Mouse (Mus musculus) 3T3-L1 (cell line): ENCODE data around the gene Mlph.

Experiments
- DNase-seq: peaks from one replicate; pipeline ENCODE4 v3.0.0-alpha.2; 2015; ENCODE audit warnings: low read depth, low spot score

The Mlph gene

DNA sequence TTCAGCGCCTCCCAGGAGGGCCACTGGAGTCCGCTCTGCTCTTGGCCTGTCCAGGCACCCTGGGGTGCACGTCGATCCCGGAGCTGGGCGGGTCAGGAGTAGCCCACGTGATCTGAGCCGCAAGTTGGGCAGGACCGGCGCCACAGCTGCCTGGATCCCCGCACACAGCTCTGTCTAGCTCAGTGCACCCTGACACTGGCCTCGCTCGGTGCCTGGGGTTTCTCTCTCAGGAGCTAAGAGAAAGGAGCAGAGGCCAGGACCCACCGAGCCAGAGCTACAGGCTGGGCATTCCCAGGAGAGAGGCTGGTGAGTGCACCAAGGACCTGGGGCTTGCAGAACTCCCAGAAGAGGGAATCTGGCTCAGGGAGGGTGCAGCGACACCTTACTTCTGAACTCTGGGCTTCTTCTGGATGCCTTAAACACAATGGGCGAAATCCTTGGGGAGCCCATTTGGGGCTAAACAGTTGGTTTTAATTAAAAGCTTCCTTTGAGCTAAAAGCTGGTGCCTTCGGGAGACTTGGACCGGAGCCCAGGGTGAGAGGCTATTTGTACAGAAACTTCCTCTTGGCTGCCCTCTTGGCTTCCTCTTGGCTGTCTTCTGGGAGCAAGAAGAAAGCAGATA lies at the start of gene Mlph:
TSS of gene Mlph (plus strand) at position 138 of the 622 bp plus-strand sequence.
- peak; percentile 73 for DNase-seq

DNA sequence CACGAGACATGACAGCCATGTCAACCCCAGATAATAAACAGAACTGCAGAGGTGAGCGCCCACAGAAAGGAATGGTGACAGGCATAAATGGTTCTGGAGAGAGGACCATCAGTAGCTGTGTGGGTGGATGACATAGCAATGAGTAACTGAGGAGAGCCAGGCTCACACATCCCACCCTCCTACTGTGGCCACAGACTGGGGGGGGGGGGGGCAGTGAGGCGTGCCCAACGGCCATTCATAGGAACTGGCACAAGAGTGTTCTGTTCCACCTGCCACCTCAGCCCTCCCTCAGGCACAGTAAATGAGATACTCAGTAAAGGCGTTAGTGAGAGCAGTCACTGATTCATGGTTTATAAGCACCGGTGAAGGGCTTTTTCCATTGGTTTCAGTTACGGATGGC lies 48.2 kb upstream of the Mlph start:
- peak; percentile 62 for DNase-seq

DNA sequence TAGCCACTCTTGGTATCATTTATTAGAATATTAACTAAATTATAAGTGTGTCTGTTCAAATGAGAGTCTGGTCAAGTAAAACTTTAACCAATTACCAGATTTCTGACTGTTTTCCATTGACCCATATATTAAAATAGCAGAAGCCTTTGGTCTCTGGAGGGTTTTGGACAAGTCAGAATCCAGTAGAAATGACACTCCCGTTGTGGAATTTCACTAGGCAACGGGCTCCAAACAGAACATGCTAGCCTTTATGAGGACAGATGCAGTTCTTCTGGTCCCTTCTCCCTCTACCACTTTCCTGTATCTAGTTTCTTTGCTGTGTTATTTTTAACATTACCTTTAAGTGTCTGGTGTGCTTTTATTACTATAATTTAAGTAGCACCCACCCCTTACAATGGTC lies 44.3 kb upstream of the Mlph start:
- no peak for DNase-seq

DNA sequence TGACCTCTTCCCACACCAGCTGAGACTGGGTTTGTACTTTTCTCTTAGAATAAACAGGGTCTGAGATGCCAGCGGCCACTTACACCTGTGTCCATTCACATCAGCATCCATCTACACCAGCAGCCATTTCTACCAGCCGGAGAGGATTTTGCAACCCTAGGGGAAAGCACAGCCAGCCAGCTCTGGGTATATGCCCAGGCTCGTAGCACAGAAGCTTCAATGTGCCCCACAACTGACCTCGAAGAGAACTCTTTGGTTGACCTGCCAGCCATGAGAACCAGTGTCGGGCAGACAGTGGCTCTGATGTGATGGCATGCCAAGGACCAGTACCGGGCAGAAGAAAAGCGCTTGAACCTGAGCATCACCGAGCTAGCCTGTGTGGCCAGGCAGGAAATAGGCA lies 39.5 kb upstream of the Mlph start:
- no peak for DNase-seq

DNA sequence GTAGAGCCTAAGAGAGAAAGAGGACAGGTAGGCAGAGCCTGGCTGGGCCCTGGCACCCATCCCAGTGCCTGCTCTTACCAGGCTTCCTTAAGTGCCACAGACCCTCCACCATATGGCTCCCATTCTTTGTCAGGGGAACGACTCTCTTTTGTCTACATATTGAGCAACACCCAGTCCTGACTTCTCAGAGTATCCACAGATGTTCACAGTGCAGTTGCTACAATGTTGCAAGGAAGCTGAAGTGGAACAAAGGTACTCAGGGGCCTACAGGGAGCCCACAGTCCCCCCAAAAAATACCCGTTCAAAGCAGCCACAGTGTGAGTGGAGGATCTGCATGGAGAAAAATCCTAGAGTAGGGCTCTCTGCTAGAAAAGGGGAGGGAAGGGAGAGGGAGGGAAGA lies 38.9 kb upstream of the Mlph start:
- DNase-seq: no peak

DNA sequence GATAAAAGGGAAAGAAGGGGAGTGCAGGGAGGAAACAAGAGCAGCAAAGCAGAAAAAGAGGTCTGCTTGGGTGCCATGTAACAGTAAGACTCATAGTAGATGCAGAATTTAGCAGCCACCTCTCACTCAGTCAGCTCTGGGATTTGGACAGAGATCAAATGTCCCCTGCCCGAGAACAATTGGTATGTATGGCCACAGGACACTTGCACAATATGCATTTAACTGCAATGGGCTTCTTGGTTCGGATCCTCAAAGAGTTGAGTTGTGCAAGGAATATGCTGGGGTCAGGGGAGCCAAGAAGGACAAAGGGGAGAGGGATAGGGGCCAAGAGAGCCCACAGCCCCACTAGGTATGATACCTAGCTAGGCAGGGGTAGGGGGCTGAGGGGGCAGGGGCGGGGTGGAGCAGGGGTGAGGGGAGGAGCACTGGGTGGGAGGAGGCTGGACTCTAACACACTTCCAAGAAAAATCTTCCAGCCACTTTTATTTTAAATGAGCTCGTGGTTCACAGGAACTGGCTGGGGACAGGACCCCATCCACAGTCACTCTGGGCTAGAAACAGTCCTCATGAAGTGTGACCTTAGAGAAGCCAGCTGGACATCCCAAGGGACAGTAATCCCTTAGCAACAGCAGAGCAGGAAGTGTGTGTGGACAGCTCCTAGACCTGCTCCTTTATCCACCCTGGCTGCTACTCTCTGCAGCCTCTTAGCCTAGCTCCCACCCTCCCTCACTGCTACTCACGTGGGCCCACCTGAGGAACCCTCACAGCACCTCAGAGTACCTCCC lies 38.2 kb upstream of the Mlph start:
- DNase-seq: no peak

DNA sequence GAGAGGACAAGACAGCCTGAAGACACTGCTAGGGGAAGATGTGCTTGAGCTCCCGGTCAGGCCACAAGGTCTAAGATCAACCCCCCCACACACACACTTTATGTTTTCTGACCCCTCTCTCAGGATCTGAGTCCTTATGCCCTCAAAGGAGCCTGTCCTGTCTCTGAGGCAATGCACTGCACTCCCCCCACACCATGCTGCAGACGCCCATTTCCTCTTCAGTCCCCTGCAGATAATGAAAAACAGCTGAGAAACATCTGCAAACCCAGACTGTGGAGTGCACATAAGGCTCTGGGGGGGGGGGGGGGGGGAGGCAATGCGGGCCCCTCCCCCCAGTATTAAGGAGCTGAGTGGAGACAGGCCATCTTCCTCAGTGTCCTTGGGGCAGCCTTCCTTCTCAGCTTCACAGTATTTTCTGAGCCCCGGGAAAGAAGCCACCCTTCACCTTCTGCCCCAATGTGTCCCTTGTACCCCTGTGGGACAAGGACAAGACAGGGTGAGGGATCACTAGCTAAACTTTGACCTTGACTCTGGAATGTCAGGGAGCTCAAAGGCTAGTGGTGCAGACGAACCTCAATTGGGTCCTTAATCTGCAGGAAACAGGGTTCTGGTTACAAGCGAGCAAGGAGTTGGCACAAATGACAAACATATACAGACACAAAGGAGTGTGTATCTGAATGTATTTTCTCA lies 29.0 kb upstream of the Mlph start:
- peak; percentile 44 for DNase-seq

DNA sequence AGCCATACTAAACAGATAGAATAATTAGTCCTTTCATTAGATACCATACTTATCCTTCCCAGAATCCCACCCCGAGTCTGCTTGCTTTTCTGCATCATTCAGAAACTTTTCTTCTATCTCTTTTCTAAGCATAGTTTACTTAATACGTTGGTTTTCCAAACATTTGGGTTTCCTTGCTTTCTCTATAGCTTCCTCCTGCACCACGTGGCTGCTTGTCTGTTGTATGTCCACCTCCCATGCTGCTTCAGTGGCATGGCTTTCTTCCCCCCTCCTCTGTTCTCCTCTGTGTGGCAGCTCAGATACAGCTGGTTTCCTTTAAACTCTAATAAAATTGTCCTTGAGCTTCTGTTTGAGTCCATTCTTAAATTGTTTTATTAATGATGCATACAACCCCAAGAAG lies 20.4 kb upstream of the Mlph start:
- no peak for DNase-seq

DNA sequence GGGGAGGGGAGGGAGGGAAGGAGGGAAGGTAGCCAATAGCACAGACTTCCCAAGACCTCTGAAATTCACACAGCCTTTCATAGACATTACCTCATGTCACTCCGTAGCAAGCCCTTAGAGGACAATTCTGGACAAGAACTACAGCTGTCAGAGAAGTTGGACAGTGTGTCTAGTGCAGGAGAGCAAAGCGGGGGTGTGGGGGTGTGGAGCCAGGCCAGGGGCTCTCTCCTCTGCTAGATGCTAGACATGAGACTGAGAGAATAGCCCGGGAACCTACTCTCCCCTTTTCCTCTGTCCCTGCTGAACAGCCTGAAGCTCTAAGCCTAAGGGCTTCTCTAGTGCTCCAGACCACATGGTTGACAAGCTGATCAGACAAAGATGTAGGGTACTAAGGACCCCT lies 19.9 kb upstream of the Mlph start:
- DNase-seq: no peak

DNA sequence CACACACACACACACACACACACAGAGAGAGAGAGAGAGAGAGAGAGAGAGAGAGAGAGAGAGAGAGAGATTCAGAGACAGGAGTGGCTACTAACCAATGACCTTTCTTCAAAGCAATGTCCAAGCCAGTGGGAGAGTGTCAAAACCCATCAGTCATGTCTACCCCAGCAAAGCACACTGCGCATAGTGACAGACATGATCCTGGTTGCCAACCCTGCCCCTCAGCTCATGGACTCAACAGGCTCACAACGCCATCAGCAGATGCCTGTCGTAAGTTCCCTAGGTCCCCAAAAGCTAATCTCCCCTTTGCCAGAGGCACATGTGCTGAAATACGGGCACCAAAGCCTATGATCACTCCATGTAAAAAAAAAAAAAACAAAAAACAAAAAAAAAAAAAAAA lies 18.6 kb upstream of the Mlph start:
- peak; percentile 71 for DNase-seq

DNA sequence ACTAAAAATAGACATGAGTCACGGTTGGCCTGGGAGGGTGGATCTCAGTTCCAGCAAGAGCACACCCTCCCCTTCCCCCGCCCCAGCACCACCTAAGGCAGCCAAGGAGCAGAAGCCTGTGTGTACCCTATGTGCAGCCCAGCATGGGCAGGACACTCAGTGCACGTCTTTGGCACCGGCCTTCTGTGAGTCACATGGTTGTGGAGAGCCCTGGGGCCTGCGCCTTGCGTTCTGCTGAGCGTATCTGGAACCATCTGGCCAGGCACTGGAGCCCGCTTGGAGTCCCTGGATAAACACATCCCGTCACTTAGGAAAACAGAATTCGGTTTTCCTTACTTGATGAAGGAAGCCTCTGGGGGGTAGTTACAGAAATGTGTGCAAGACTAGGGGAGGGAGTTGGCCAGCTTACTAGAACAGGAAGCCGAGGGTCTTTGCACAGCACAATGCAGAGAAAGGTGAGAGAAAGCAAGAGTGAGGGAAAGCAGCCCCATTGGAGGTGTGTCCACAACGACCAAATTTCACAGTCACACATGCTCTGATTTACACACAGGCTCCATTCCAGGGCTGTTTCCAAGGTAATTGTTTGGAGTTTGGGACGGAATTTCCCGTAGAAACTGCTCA lies 18.0 kb upstream of the Mlph start:
- peak; percentile 93 for DNase-seq

DNA sequence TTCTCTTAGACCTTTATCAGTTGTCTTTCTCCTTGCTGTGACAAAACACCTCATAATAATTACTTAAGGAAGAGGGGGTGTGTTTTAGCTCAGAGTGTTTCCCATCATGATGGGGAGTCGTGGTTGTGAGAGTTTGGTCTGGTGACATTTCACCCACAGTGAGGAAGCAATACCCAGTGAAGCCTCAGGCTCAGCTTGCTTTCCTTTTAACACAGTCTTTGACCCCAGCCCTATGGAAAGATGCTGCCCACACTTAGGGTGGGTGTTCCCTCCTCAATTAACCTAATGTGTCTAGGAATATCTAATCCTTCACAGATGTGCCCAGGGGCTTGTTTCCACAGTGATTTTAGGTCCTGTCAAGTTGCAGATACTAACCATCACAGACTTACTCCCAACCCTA lies 16.9 kb upstream of the Mlph start:
- no peak for DNase-seq

DNA sequence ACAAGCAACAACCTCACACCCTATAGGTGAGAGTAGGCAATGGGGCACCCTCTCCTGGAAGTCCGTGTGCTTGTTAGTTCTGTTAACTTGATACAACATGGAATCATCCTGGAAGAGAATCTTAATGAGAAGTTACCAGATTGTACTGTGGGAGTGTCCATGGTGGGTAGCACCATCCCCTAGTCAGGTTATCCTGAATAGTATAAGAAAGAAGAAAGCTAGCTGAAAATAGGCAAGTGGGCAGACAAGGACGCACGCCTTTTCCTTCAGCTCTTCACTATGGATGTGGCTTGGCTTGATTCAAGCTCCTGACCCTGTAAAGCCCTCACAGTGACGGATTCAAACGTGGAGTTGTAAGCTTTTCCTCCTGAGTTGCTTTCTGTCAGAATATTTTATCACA lies 15.1 kb upstream of the Mlph start:
- DNase-seq: no peak

DNA sequence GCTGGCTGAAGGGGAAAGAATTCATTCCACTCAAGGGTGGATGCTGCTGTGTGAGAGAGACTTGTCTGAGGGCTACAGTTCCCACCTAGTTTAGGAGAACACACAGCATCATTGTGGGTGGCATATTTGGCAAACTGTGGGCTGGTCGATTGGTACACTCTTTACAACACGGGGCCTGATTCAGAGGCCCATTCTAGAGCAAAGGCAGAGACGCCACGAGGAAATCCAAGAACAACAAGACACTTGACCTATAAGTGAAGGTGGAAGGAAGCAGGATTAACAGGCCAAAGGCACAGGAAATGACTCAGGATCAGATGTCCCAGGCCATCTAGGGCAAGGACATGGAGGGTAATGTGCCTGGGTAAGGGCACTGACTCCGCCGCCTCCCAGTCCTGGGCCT lies 14.5 kb upstream of the Mlph start:
- DNase-seq: peak; percentile 35

DNA sequence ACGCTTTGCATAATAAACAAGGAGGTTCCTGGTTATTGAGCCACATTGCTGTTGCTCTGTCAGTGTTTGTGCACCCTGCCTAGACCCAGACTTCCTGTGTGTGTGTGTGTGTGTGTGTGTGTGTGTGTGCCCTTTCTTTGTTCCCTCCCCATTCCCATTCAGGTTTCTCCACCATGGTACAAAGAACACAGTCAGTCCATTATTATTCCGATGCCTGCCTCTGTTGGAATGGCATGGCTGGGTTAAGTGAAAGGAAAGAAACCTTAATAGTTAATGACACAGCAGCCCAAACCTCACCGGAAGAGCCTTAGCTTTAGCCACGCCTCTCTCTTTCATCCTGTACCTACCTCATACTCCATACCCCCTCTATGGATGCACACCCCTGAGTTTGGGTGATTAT lies 13.6 kb upstream of the Mlph start:
- DNase-seq: no peak

DNA sequence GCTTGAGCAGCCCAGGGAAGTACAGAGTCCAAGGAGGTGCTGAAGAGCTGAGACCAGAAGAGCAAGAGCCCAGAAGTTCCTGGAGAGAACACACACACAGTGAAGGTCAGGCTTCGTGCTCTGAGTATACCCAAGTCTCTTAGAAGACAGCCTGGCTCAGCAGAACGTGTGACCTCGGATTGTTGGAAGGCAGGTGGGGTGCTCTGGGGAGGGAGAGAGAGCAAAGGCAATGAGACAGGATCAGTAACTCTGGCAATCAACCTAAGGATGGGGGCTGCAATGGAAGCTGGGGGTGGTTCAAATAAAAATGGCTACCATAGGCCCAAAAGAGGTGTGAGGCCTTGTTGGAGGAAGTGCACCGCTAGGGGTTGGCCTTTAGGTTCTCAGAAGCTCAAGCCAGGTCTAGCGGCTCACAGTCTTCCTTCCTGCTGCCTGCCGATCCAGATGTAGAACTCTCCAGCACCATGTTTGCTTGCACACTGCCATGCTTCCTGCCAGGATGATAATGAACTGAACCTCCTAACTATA lies 13.1 kb upstream of the Mlph start:
- DNase-seq: no peak

DNA sequence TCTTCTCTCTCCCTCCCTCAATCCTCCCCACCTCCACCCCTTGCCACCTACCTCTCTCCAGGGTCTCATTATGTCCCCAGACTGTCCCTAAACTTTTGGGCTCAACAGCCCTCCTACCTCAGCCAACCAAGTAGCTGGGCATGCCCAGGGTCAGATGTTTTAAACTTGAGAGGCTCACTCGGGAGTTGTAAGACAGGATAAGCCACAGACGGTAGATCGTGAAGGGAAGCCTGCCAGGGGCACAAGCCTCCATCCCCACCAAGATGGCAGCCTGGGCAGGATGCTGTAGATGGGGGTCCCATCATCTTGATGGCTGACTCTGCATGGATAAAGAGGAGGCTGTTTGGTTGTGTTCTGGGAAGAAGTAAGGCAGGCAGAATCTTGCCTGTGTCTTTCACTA lies 12.1 kb upstream of the Mlph start:
- no peak for DNase-seq

DNA sequence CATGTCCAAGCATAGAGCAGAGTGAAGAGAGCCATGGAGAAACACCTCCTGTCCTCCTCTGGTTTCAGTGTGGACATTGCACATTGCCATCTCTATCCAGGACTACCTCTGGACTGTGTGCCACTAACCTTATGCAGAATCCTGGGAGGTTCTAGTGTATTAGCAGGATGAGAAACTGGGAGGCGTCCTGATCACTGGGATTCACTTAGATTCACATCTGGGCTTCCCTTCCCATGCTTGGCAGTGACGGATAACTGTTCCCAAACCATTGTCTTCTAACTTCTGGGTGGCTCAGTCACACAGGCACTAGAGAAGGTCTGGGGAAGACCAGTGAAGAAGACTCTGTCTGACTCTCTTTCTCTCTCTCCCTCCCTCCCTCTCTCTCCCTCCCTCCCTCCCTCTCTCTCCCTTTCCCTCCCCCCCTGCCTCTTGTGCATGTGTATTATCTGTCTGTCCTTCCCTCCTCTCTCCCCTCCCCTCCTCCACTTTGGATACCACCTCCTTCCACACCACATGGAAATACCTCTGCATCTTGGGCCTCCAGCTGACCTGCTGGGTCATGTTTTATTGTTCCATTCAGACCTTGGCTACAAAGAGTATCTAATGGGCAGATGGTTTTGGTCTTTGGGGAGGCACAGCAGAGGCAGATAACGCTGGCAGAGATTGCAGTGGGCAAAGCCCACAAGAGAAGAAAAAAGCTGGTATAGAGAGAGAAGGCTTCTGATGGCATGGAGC lies 11.5 kb upstream of the Mlph start:
- DNase-seq: peak; percentile 22

DNA sequence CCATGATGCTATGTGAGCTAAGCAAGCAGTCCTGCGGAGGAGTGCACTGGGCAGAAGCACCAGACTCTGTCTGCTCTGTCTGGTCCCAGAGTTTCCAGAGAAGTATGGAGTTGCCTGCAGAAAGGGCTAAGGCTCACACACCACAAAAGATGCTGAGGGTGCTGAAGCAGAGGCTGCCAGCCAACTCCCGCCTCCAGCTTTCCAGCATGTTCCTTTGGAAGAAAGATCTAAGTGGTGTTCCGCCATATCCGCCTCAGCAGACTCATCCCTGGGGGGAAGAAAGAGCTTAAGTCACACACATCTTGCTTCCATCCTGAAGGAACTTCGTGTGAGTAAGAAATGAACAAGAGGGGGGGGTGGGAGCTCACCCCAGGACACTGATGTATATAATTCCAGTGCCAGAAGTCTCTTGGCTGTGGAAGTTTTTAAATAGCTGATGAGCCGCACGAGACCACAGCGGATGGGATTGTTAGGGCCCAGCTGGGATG lies 10.9 kb upstream of the Mlph start:
- peak; percentile 89 for DNase-seq

DNA sequence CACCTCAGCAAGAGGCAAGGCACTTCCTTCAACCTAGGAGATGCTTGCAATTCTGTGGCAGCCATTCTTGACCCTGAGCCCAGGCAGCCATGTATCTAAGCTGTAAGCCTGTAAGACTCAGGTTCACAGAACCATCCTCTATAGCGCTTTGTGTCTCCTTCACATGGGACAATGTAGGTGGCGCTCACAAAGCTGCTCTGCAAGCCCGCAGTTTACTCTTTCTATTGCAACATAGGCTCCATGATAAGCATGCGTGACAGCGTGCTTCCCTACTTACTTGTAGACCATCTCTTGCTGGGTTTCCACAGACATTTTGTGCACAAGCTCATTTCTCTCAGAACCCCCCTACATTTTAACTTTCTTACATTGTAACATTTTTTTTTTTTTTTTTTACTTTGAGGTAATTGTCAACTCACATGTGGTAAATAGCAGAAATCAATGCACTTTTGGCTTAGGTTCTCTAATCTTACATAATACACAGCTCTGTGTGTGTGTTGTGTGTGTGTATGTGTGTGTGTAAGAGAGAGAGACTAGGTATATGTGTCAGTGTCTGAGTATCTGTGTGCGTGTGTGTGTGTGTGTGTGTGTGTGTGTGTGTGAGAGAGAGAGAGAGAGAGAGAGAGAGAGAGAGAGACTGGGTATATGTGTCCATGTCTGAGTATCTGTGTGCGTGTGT lies 10.0 kb upstream of the Mlph start:
- DNase-seq: no peak

DNA sequence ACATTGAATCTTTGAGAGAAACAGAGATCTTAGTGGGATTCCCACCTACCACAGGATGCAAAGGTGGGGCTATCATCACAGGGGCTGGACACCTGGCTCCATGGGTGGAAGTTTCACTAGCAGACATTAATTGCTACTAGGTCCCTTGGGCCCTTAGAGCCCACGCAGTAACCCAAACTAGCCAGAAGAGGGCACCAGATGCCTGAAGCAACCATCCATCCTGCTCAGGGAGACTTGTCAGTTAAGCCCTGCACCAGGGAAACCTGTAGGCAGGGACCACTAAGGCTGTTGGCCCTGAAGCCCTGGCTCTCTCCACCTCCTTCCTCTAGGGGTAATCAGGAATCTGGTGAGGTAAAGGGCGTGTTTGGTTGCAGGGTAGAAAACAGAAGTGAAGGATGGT lies 8.5 kb upstream of the Mlph start:
- DNase-seq: peak; percentile 81
